Mouse (Mus musculus) bone marrow, adult 2 months (tissue): ENCODE data around the gene Mob1b.

Source experiments
- CTCF ChIP-seq: fragments of 200-500 bp; IDR thresholded peaks from 2 replicates; pipeline ENCODE4 v1.5.1; 2011; ENCODE audit warnings: low read length, control low read depth; ENCODE audit not compliant: control insufficient read depth, insufficient read depth
- POLR2A ChIP-seq: fragments of 200-500 bp; IDR thresholded peaks from 2 replicates; pipeline ENCODE4 v1.6.1; 2011; ENCODE audit warnings: low read depth, mild to moderate bottlenecking, control low read depth, low read length, borderline replicate concordance; ENCODE audit not compliant: control insufficient read depth

DNA sequence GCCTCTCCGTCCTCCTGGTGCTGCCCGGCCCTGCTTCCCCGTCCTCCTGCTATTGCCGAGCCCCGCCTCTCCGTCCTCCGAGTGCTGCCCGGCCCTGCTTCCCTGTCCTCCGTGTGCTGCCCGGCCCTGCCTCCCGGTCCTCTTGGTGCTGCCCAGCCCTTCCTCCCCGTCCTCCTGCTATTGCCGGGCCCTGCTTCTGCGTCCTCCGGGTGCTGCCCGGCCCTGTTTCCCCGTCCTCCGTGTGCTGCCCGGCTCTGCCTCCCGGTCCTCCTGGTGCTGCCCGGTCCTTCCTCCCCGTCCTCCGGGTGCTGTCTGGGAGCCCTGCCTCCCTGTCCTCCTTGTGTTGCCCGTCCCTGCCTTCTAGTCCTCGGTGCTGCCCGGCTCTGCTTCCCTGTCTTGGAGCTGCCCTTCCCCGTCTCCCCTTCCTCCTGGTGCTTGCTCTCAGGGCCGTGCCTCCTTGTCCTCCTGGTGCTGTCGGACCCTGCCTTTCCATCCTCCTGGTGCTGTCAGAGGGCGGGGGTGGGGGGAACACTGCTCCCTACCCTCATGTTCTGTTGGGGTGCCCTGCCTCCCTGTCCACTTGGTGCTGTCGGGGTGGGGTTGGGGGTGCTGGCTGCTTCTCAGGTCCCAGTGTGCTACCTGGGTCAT lies 1.0 kb downstream of the Mob1b start:
- TF ChIP-seq POLR2A (no peak), CTCF (no peak)
